Mouse (Mus musculus) lung, postnatal 0 days (tissue): ENCODE results near the gene Tmem186. TPM values are rescaled to one million over a fixed set of nuclear protein-coding genes. Genes with fewer than 3 reads are reported as not detected.

Source experiments
- ATAC-seq: fragments of 200-750 bp; cut with Nextera tagmentation; 2 replicates; pipeline ENCODE4 v1.8.0; 2017; ENCODE audit warnings: moderate library complexity
- DNase-seq: peaks from one replicate; pipeline ENCODE4 v3.0.0-alpha.2; 2016; ENCODE audit warnings: low spot score
- H3K27ac ChIP-seq: fragments of 300-500 bp; sonication (generic); 2 replicates; pipeline ENCODE4 v1.5.1; 2014; ENCODE audit warnings: antibody characterized with exemption, mild to moderate bottlenecking, low read length, mixed read lengths
- H3K27me3 ChIP-seq: fragments of 300-500 bp; sonication (generic); replicated peaks from 2 replicates; pipeline ENCODE4 v1.6.1; 2014; ENCODE audit warnings: low read length, mixed read lengths; ENCODE audit not compliant: insufficient read depth
- H3K36me3 ChIP-seq: fragments of 300-500 bp; sonication (generic); 2 replicates; pipeline ENCODE4 v1.6.1; 2014; ENCODE audit warnings: low read length, mixed read lengths; ENCODE audit not compliant: insufficient read depth
- H3K4me1 ChIP-seq: fragments of 300-500 bp; sonication (generic); 2 replicates; pipeline ENCODE4 v1.6.1; 2014; ENCODE audit warnings: antibody characterized with exemption, low read depth, low read length, mixed read lengths; ENCODE audit not compliant: insufficient read depth
- H3K4me2 ChIP-seq: fragments of 300-500 bp; sonication (generic); replicated peaks from 2 replicates; pipeline ENCODE4 v1.6.1; 2014; ENCODE audit warnings: low read depth, mild to moderate bottlenecking, low read length, moderate library complexity, mixed read lengths
- H3K4me3 ChIP-seq: fragments of 300-500 bp; sonication (generic); 2 replicates; pipeline ENCODE4 v1.5.1; 2014; ENCODE audit warnings: low read depth, low read length
- H3K9ac ChIP-seq: fragments of 300-500 bp; sonication (generic); replicated peaks from 2 replicates; pipeline ENCODE4 v1.6.1; 2014; ENCODE audit warnings: low read depth, mild to moderate bottlenecking
- H3K9me3 ChIP-seq: fragments of 300-500 bp; sonication (generic); 2 replicates; pipeline ENCODE4 v1.6.1; 2016; ENCODE audit warnings: low read length, mixed read lengths
- CTCF ChIP-seq: IDR thresholded peaks from 2 replicates; pipeline ENCODE4 v1.5.1; 2016; ENCODE audit warnings: antibody characterized with exemption, mild to moderate bottlenecking
- EP300 ChIP-seq: IDR thresholded peaks from 2 replicates; pipeline ENCODE4 v1.6.1; 2016; ENCODE audit warnings: antibody characterized with exemption, mild to moderate bottlenecking, control low read depth
- WGBS: fragments of 180-500 bp; shearing (Covaris S2); extraction: QIAGEN DNeasy Blood & Tissue Kit; methylation state at CpG from one replicate; pipeline ENCODE4 v1.1.7; 2014; 5-methylcytosine and 5-hydroxymethylcytosine counted together
- microRNA-seq: library from miRNA; unstranded; fragments of <30 nt; microRNA quantifications from one replicate; pipeline ENCODE4, GENCODE M21; 2016
- polyA plus RNA-seq: library from polyadenylated mRNA; unstranded; fragments of >200 nt; fragmentation: Nextera tagmentation; extraction: Ambion mirVana; gene quantifications from 2 replicates; pipeline ENCODE4 v1.2.1, GENCODE M21; 2015

The Tmem186 gene
- polyA plus RNA-seq, 1 experiment from 2014 or later: 8.2 TPM

GRCm38 (mm10) chr16:8603789-8604188 lies 33.7 kb downstream of the Tmem186 start:
- no peak overlapping the region for H3K9ac ChIP-seq
- no peaks in the 10 kb centered on the region for H3K4me1 ChIP-seq
- no peak overlapping the region for H3K27ac ChIP-seq
- H3K36me3 ChIP-seq: no peaks in the 10 kb centered on the region
- ATAC-seq (no peak), DNase-seq (no peak)
- 66% methylated on average over 3 of the region's 3 CpGs for WGBS
- no peaks in the 10 kb centered on the region for H3K27me3 ChIP-seq
- no peak overlapping the region for H3K4me2 ChIP-seq
- no peak for TF ChIP-seq CTCF
- no peak for TF ChIP-seq EP300
- H3K4me3 ChIP-seq: no peak overlapping the region
- no peaks in the 10 kb centered on the region for H3K9me3 ChIP-seq

- no peak overlapping the region for H3K4me2 ChIP-seq
- no peak overlapping the region for H3K27ac ChIP-seq
- no peak overlapping the region for H3K9ac ChIP-seq
- ATAC-seq (no peak), DNase-seq (no peak)
- H3K27me3 ChIP-seq: no peaks in the 10 kb centered on the region
- WGBS: 86% methylated on average over 5 of the region's 5 CpGs
- H3K4me3 ChIP-seq: no peak overlapping the region
- H3K4me1 ChIP-seq: no peaks in the 10 kb centered on the region
- H3K36me3 ChIP-seq: no peaks in the 10 kb centered on the region
- TF ChIP-seq CTCF (no peak), EP300 (no peak)
- H3K9me3 ChIP-seq: no peaks in the 10 kb centered on the region
Measured at GRCm38 (mm10) chr16:8597516-8597915, 40.0 kb downstream of the Tmem186 start.

- no peaks in the 10 kb centered on the region for H3K4me1 ChIP-seq
- H3K9me3 ChIP-seq: no peaks in the 10 kb centered on the region
- no peak overlapping the region for H3K9ac ChIP-seq
- no peaks in the 10 kb centered on the region for H3K27me3 ChIP-seq
- WGBS: 88% methylated on average over 4 of the region's 4 CpGs
- H3K4me2 ChIP-seq: no peak overlapping the region
- H3K36me3 ChIP-seq: no peaks in the 10 kb centered on the region
- H3K27ac ChIP-seq: no peak overlapping the region
- TF ChIP-seq EP300: no peak
- TF ChIP-seq CTCF: no peak
- DNase-seq (no peak), ATAC-seq (no peak)
- no peak overlapping the region for H3K4me3 ChIP-seq
Measured at GRCm38 (mm10) chr16:8596336-8596735, 41.2 kb downstream of the Tmem186 start.

GRCm38 (mm10) chr16:8595411-8595810 lies 42.1 kb downstream of the Tmem186 start:
- no peaks in the 10 kb centered on the region for H3K27me3 ChIP-seq
- ATAC-seq: no peak
- TF ChIP-seq CTCF: no peak
- no peak for TF ChIP-seq EP300
- DNase-seq: no peak
- H3K27ac ChIP-seq: no peak overlapping the region
- WGBS: 42% methylated on average over 4 of the region's 4 CpGs
- no peaks in the 10 kb centered on the region for H3K4me1 ChIP-seq
- H3K36me3 ChIP-seq: no peaks in the 10 kb centered on the region
- H3K9me3 ChIP-seq: no peaks in the 10 kb centered on the region
- no peak overlapping the region for H3K4me3 ChIP-seq
- H3K9ac ChIP-seq: no peak overlapping the region
- H3K4me2 ChIP-seq: no peak overlapping the region

- WGBS: 79% methylated on average over 5 of the region's 5 CpGs
- Histone ChIP-seq H3K9ac (no peak overlapping the region), H3K27me3 (no peaks in the 10 kb centered on the region), H3K9me3 (no peaks in the 10 kb centered on the region), H3K4me2 (no peak overlapping the region), H3K4me1 (no peaks in the 10 kb centered on the region), H3K4me3 (no peak overlapping the region), H3K27ac (no peak overlapping the region), H3K36me3 (no peaks in the 10 kb centered on the region)
- DNase-seq (no peak), ATAC-seq (no peak)
- TF ChIP-seq EP300: no peak
- TF ChIP-seq CTCF: no peak
Measured at GRCm38 (mm10) chr16:8585056-8585455, 52.5 kb downstream of the Tmem186 start.

- Histone ChIP-seq H3K27me3 (no peaks in the 10 kb centered on the region), H3K27ac (no peak overlapping the region), H3K9ac (no peak overlapping the region), H3K4me3 (no peak overlapping the region), H3K36me3 (no peaks in the 10 kb centered on the region), H3K9me3 (no peaks in the 10 kb centered on the region), H3K4me2 (no peak overlapping the region), H3K4me1 (no peaks in the 10 kb centered on the region)
- no peak for DNase-seq
- WGBS: 71% methylated on average over 1 of the region's 1 CpGs
- no peak for ATAC-seq
- TF ChIP-seq CTCF: no peak
- no peak for TF ChIP-seq EP300
Measured at GRCm38 (mm10) chr16:8584248-8584647, 53.3 kb downstream of the Tmem186 start.

Small RNAs within 50 kb of the gene (microRNA-seq; reads per million reads assigned to microRNA genes)
- not detected for gene Gm22137

Other genes with a start within 250 kb of the Tmem186 start
- not detected in 2 replicates for gene Tmem114, start 212.6 kb downstream of the Tmem186 start, polyA plus RNA-seq
- gene Mettl22, start 166.9 kb downstream of the Tmem186 start, polyA plus RNA-seq: 8.6 and 11.5 TPM in 2 replicates
- 4.2 and 5.2 TPM in 2 replicates for gene Abat, start 124.3 kb downstream of the Tmem186 start, polyA plus RNA-seq
- gene Pmm2, start within 50 bp of the Tmem186 start, polyA plus RNA-seq: 38.0 and 40.2 TPM in 2 replicates
- gene Carhsp1, start 34.4 kb upstream of the Tmem186 start, polyA plus RNA-seq: 86.9 and 97.1 TPM in 2 replicates
- not detected in 2 replicates for gene Gm5767, start 43.1 kb upstream of the Tmem186 start, polyA plus RNA-seq
- 16.5 and 17.6 TPM in 2 replicates for gene Usp7, start 154.6 kb upstream of the Tmem186 start, polyA plus RNA-seq
- 19.7 and 20.3 TPM in 2 replicates for gene 1810013L24Rik, start 192.4 kb upstream of the Tmem186 start, polyA plus RNA-seq